Mouse (Mus musculus) limb, embryonic 11.5 days (tissue): ENCODE measurements around the gene Psmb9. TPM values are rescaled to one million over a fixed set of nuclear protein-coding genes. Genes with fewer than 3 reads are reported as not detected.

Experiments used
- ATAC-seq: fragments of 200-750 bp; cut with Nextera tagmentation; 2 replicates; pipeline ENCODE4 v1.8.0; 2017; ENCODE audit warnings: low read depth; ENCODE audit not compliant: insufficient number of reproducible peaks, low FRiP score, low TSS enrichment
- DNase-seq: peaks from one replicate; pipeline ENCODE4 v3.0.0-alpha.2; 2015; ENCODE audit warnings: low spot score
- H3K27ac ChIP-seq: fragments of 300-500 bp; sonication (generic); replicated peaks from 2 replicates; pipeline ENCODE4 v1.5.1; 2014; ENCODE audit warnings: low read depth, mild to moderate bottlenecking, low read length
- H3K27me3 ChIP-seq: fragments of 300-500 bp; sonication (generic); 2 replicates; pipeline ENCODE4 v1.6.1; 2014; ENCODE audit warnings: mild to moderate bottlenecking, low read length, mixed read lengths; ENCODE audit not compliant: control insufficient read depth, insufficient read depth
- H3K36me3 ChIP-seq: fragments of 300-500 bp; sonication (generic); 2 replicates; pipeline ENCODE4 v1.6.1; 2014; ENCODE audit warnings: mild to moderate bottlenecking, low read length, moderate library complexity, mixed read lengths; ENCODE audit not compliant: control insufficient read depth, insufficient read depth
- H3K4me1 ChIP-seq: fragments of 300-500 bp; sonication (generic); 2 replicates; pipeline ENCODE4 v1.6.1; 2014; ENCODE audit warnings: low read length, mixed read lengths; ENCODE audit not compliant: control insufficient read depth, insufficient read depth
- H3K4me2 ChIP-seq: fragments of 300-500 bp; sonication (generic); 2 replicates; pipeline ENCODE4 v1.6.1; 2014; ENCODE audit warnings: low read depth, mild to moderate bottlenecking, moderate library complexity; ENCODE audit not compliant: severe bottlenecking
- H3K4me3 ChIP-seq: fragments of 300-500 bp; sonication (generic); 2 replicates; pipeline ENCODE4 v1.5.1; 2014; ENCODE audit warnings: low read depth, low read length
- H3K9ac ChIP-seq: fragments of 300-500 bp; sonication (generic); 2 replicates; pipeline ENCODE4 v1.6.1; 2014; ENCODE audit warnings: mild to moderate bottlenecking, low read length
- H3K9me3 ChIP-seq: fragments of 300-500 bp; sonication (generic); 2 replicates; pipeline ENCODE4 v1.6.1; 2016; ENCODE audit warnings: low read length; ENCODE audit not compliant: control insufficient read depth
- WGBS: fragments of 180-500 bp; shearing (Covaris S2); extraction: QIAGEN DNeasy Blood & Tissue Kit; methylation state at CpG from one replicate; pipeline ENCODE4 v1.1.7; 2014; 5-methylcytosine and 5-hydroxymethylcytosine counted together
- polyA plus RNA-seq: library from polyadenylated mRNA; unstranded; fragments of >200 nt; fragmentation: Nextera tagmentation; extraction: Ambion mirVana; gene quantifications from 2 replicates; pipeline ENCODE4 v1.2.1, GENCODE M21; 2014

The Psmb9 gene
- polyA plus RNA-seq, 1 experiment from 2014 or later = 2.2 TPM

DNA sequence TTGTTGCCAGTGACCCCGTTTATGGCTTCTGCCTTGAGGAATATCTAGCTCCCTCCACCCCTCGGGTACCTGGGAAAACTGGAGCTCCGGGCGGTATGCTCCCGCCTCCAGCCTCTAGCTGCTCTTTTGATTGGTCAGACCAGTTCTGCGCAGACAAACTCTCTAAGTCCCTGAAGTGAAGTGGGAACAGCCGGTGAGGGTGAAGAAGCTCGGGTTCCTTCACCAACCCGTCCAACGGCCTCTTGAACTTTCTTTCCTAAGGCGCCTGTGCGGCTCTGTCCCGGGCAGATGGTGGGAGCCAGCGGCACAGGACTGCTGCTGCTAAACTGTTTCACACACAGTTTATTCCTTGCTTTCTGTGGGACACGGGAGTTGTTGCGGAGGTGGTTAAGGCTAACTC, 48.1 kb downstream of the Psmb9 start:
- peaks cover 24% of the 10 kb centered on the region for H3K27me3 ChIP-seq
- H3K4me3 ChIP-seq = peak overlapping the region; percentile 22
- H3K9ac ChIP-seq = peak overlapping the region; percentile 45
- H3K36me3 ChIP-seq = no peaks in the 10 kb centered on the region
- ATAC-seq = no peak
- peak overlapping the region; percentile 55 for H3K4me2 ChIP-seq
- peaks cover 7% of the 10 kb centered on the region; the same call in 1 of the 2 replicates for H3K4me1 ChIP-seq
- WGBS = 2% methylated on average over 16 of the region's 16 CpGs
- no peak overlapping the region for H3K27ac ChIP-seq
- no peaks in the 10 kb centered on the region for H3K9me3 ChIP-seq
- DNase-seq = peak; percentile 65

DNA sequence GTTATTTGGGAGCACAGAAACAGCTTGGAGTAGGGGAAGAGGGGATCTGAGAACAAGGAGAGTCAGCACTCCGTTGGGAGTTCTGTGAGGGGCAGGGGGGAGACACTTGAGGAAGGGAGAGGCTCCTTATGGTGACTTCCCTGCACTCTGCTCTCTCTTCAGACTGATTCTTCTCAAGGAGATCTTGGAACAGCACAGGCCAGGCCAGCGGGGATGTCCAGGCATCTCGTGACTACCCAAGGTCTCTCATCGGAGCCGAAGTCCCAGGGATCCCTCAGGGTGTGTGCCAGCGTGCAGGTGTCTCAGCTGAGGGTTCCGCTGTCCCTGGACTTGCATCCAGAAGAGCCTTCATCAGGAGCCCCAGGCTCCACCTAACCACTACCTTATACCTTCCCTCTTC, 48.9 kb downstream of the Psmb9 start:
- H3K4me1 ChIP-seq = peaks cover 7% of the 10 kb centered on the region; the same call in 1 of the 2 replicates
- H3K4me3 ChIP-seq = no peak overlapping the region
- H3K27me3 ChIP-seq = peaks cover 24% of the 10 kb centered on the region
- H3K36me3 ChIP-seq = no peaks in the 10 kb centered on the region
- no peaks in the 10 kb centered on the region for H3K9me3 ChIP-seq
- H3K4me2 ChIP-seq = no peak overlapping the region
- 75% methylated on average over 7 of the region's 7 CpGs for WGBS
- DNase-seq (no peak), ATAC-seq (no peak)
- H3K9ac ChIP-seq = no peak overlapping the region
- H3K27ac ChIP-seq = no peak overlapping the region

DNA sequence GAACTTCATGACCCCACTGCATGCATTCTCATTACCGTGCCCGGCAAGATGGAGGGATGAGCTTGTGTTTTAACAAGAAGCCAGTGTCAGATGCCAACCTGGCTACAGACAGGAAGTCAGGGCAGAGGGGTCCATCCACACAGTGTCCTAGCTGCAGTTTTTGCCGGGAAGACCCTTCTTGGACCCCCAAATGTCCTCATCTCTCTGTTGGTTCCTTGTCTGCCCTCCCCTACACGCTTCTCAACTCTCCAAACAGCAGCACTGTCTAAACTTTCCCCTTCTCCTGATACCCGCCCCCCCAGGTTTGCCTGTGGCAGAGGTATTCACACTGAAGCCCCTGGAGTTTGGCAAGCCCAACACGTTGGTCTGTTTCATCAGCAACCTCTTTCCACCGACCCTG, 50.0 kb downstream of the Psmb9 start:
- DNase-seq = no peak
- Histone ChIP-seq H3K27me3 (peaks cover 24% of the 10 kb centered on the region), H3K4me2 (no peak overlapping the region), H3K9me3 (no peaks in the 10 kb centered on the region), H3K4me1 (0 out of 2 replicates have a peak, but pooled peaks cover 3% of the 10 kb centered on the region), H3K36me3 (no peaks in the 10 kb centered on the region), H3K27ac (no peak overlapping the region), H3K9ac (no peak overlapping the region), H3K4me3 (no peak overlapping the region)
- 70% methylated on average over 7 of the region's 7 CpGs for WGBS
- no peak for ATAC-seq

DNA sequence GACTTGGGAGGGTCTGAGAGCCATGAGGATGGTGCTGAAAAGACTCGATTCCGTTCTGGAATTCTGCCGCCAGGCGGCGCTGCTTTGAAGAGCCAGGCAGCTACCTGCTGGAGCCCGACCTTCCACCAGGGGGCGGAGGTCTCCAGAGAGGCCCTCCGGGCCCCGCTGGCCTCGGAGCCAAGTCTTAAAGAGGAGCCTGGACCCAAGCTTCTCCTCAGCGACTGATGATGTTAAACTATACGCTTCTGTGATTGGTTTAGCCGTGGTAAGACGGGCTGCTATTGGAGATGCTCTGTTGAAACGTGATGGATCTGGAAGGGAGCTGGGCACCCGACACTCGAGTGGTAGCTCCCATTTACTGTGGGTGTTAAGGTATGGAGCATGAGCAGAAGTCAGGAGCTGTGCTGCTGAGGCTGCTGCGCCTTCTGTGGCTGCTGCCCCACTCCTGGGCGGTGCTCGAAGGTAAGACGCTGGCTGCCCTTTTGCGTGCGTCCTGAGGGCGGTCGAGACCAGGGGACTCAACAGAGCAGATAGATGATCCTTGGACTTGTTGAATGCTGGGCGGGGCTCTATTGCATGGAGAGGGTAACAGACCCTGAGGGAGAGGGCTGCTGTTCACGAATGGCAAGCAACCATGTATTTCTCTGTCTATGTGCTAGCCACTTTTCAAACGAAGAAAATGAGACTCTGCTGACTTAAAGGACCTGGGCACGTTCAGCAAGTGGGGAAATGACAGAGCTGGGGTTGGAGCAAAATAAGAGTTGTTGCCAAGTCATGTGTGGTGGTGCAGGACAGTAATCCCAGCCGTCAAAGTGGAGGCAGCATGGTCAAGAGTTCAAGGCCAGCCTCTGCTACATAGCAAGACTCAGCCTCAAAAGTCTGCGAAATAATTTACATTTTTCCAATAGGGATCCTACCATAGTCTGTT, 52.0 kb downstream of the Psmb9 start:
- H3K9me3 ChIP-seq = no peaks in the 10 kb centered on the region
- WGBS = 7% methylated on average over 31 of the region's 31 CpGs
- peaks cover 19% of the 10 kb centered on the region for H3K27me3 ChIP-seq
- DNase-seq (peak; percentile 100), ATAC-seq (peak; percentile 93)
- H3K4me2 ChIP-seq = peak overlapping the region; percentile 55
- H3K4me1 ChIP-seq = 0 out of 2 replicates have a peak, but pooled peaks cover 3% of the 10 kb centered on the region
- no peak overlapping the region for H3K9ac ChIP-seq
- peak overlapping the region; percentile 9 for H3K4me3 ChIP-seq
- H3K27ac ChIP-seq = no peak overlapping the region
- no peaks in the 10 kb centered on the region for H3K36me3 ChIP-seq

DNA sequence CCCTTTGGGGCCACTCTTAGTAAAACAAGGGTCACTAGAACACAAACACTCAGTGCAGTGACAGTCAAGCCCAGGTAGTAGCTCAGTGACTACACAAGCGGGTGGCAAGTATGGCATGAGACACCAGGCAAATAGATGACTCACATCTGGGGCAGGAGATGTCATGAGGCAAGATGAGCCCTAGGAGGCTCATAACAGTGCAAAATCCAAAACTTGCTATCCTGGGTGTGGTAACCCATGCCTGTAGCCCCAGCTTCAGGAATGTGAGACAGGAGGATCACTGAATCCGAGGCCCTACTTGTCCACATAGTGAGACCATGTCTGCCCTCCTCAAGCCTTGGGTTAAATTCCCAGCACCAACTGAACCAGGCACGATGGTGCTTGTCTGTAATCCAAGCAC, 53.1 kb downstream of the Psmb9 start:
- no peak for DNase-seq
- Histone ChIP-seq H3K4me1 (no peaks in the 10 kb centered on the region), H3K36me3 (no peaks in the 10 kb centered on the region), H3K9ac (no peak overlapping the region), H3K27ac (no peak overlapping the region), H3K27me3 (peaks cover 10% of the 10 kb centered on the region; the same call in 1 of the 2 replicates), H3K9me3 (no peaks in the 10 kb centered on the region), H3K4me2 (no peak overlapping the region), H3K4me3 (no peak overlapping the region)
- no peak for ATAC-seq
- 89% methylated on average over 3 of the region's 3 CpGs for WGBS

DNA sequence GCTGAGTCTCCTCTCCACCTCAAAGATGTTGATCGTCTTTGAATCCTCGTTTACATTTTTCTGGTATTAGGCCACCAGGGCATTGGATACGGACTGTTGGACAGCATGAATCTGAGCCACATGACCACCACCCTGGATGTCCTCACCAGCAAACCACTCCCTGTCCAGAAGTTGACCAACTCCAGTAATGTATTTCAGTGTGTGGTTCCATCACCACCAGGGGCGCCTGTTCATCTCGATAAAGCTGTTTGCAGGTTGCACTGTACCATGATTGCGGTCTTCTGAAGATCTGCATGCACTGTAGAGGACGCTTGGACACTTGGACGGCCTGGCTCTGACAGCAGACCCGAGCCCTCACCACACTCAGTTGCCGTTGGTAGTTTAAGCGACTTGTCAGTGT, 54.3 kb downstream of the Psmb9 start:
- H3K27ac ChIP-seq = no peak overlapping the region
- no peak overlapping the region for H3K4me2 ChIP-seq
- no peak for ATAC-seq
- H3K4me1 ChIP-seq = peaks cover 10% of the 10 kb centered on the region
- 86% methylated on average over 11 of the region's 11 CpGs for WGBS
- 0 out of 2 replicates have a peak, but pooled peaks cover under 1% of the 10 kb centered on the region for H3K27me3 ChIP-seq
- no peaks in the 10 kb centered on the region for H3K36me3 ChIP-seq
- no peak for DNase-seq
- H3K9ac ChIP-seq = no peak overlapping the region
- H3K4me3 ChIP-seq = no peak overlapping the region
- H3K9me3 ChIP-seq = no peaks in the 10 kb centered on the region

Other genes with a start within 250 kb of the Psmb9 start
- 208 and 212 TPM in 2 replicates for gene Pfdn6, start 247.4 kb downstream of the Psmb9 start, polyA plus RNA-seq
- 37.4 and 45.6 TPM in 2 replicates for gene Wdr46, start 247.1 kb downstream of the Psmb9 start, polyA plus RNA-seq
- gene B3galt4, start 236.3 kb downstream of the Psmb9 start, polyA plus RNA-seq = 2.6 and 3.0 TPM in 2 replicates
- 35.6 and 37.1 TPM in 2 replicates for gene Vps52, start 232.0 kb downstream of the Psmb9 start, polyA plus RNA-seq
- gene Rps18, start 231.8 kb downstream of the Psmb9 start, polyA plus RNA-seq = 1,618 and 1,641 TPM in 2 replicates
- gene H2-K1, start 187.4 kb downstream of the Psmb9 start, polyA plus RNA-seq = 4.2 and 5.3 TPM in 2 replicates
- 3.8 and 5.6 TPM in 2 replicates for gene Ring1, start 163.1 kb downstream of the Psmb9 start, polyA plus RNA-seq
- 34.9 and 37.7 TPM in 2 replicates for gene H2-Ke6, start 159.7 kb downstream of the Psmb9 start, polyA plus RNA-seq
- 85.6 and 94.1 TPM in 2 replicates for gene Slc39a7, start 156.1 kb downstream of the Psmb9 start, polyA plus RNA-seq
- gene Rxrb, start 156.0 kb downstream of the Psmb9 start, polyA plus RNA-seq = 20.5 and 24.0 TPM in 2 replicates
- gene Col11a2, start 148.3 kb downstream of the Psmb9 start, polyA plus RNA-seq = 2.6 and 5.0 TPM in 2 replicates
- gene H2-Oa, start 95.4 kb downstream of the Psmb9 start, polyA plus RNA-seq = 0.55 and 1.2 TPM in 2 replicates
- 7.5 and 9.1 TPM in 2 replicates for gene H2-DMa, start 68.2 kb downstream of the Psmb9 start, polyA plus RNA-seq
- 141 and 152 TPM in 2 replicates for gene Brd2, start 65.1 kb downstream of the Psmb9 start, polyA plus RNA-seq
- gene H2-DMb2, start 44.5 kb downstream of the Psmb9 start, polyA plus RNA-seq = 0.23 TPM in 1 of 2 replicates, not detected in the other
- 0.45 and 0.61 TPM in 2 replicates for gene H2-DMb1, start 34.7 kb downstream of the Psmb9 start, polyA plus RNA-seq
- gene Tap1, start 211 bp downstream of the Psmb9 start, polyA plus RNA-seq = 2.4 and 3.1 TPM in 2 replicates
- gene Psmb8, start 10.0 kb upstream of the Psmb9 start, polyA plus RNA-seq = 1.7 and 1.9 TPM in 2 replicates
- gene Tap2, start 15.8 kb upstream of the Psmb9 start, polyA plus RNA-seq = 0.55 and 1.1 TPM in 2 replicates
- not detected in 2 replicates for gene H2-Ob, start 51.1 kb upstream of the Psmb9 start, polyA plus RNA-seq
- gene H2-Ab1, start 69.9 kb upstream of the Psmb9 start, polyA plus RNA-seq = 3.7 and 4.5 TPM in 2 replicates
- not detected in 2 replicates for gene H2-Aa, start 100.1 kb upstream of the Psmb9 start, polyA plus RNA-seq
- gene H2-Eb1, start 118.1 kb upstream of the Psmb9 start, polyA plus RNA-seq = 1.1 and 2.1 TPM in 2 replicates
- gene H2-Eb2, start 137.9 kb upstream of the Psmb9 start, polyA plus RNA-seq = 0.07 and 0.10 TPM in 2 replicates
- not detected in 2 replicates for gene Btnl2, start 167.1 kb upstream of the Psmb9 start, polyA plus RNA-seq
- gene Btnl1, start 189.4 kb upstream of the Psmb9 start, polyA plus RNA-seq = not detected in 2 replicates
- gene BC051142, start 211.1 kb upstream of the Psmb9 start, polyA plus RNA-seq = 0.70 and 0.73 TPM in 2 replicates